Mouse (Mus musculus) liver, embryonic 11.5 days (tissue): Measurements from ENCODE around the gene Pnkd. TPM values are rescaled to one million over a fixed set of nuclear protein-coding genes. Genes with fewer than 3 reads are reported as not detected.

Source experiments
- ATAC-seq: fragments of 200-750 bp; cut with Nextera tagmentation; replicated peaks from 2 replicates; pipeline ENCODE4 v1.8.0; 2017; ENCODE audit warnings: moderate number of reproducible peaks, mild to moderate bottlenecking, moderate TSS enrichment, moderate library complexity; ENCODE audit not compliant: low FRiP score
- DNase-seq: peaks from one replicate; pipeline ENCODE4 v3.0.0-alpha.2; 2017; ENCODE audit warnings: low spot score
- H3K27ac ChIP-seq: fragments of 300-500 bp; sonication (generic); 2 replicates; pipeline ENCODE4 v1.5.1; 2014; ENCODE audit warnings: mild to moderate bottlenecking, low read depth, low read length, control low read depth
- H3K27me3 ChIP-seq: fragments of 300-500 bp; sonication (generic); replicated peaks from 2 replicates; pipeline ENCODE4 v1.6.1; 2014; ENCODE audit warnings: low read length, mixed read lengths; ENCODE audit not compliant: control insufficient read depth, insufficient read depth
- H3K36me3 ChIP-seq: fragments of 300-500 bp; sonication (generic); 2 replicates; pipeline ENCODE4 v1.6.1; 2014; ENCODE audit warnings: mild to moderate bottlenecking, low read length, moderate library complexity, mixed read lengths; ENCODE audit not compliant: control insufficient read depth, insufficient read depth
- H3K4me1 ChIP-seq: fragments of 300-500 bp; sonication (generic); replicated peaks from 2 replicates; pipeline ENCODE4 v1.6.1; 2014; ENCODE audit warnings: low read length, mixed read lengths; ENCODE audit not compliant: control insufficient read depth, insufficient read depth
- H3K4me2 ChIP-seq: fragments of 300-500 bp; sonication (generic); 2 replicates; pipeline ENCODE4 v1.6.1; 2014; ENCODE audit warnings: mild to moderate bottlenecking, control low read depth, moderate library complexity
- H3K4me3 ChIP-seq: fragments of 300-500 bp; sonication (generic); 2 replicates; pipeline ENCODE4 v1.5.1; 2014; ENCODE audit warnings: low read depth, low read length, control low read depth
- H3K9ac ChIP-seq: fragments of 300-500 bp; sonication (generic); 2 replicates; pipeline ENCODE4 v1.6.1; 2014; ENCODE audit warnings: low read depth, low read length, control low read depth
- H3K9me3 ChIP-seq: fragments of 300-500 bp; sonication (generic); 2 replicates; pipeline ENCODE4 v1.6.1; 2016; ENCODE audit warnings: low read length, inconsistent platforms, mixed read lengths; ENCODE audit not compliant: control insufficient read depth
- WGBS: fragments of 180-500 bp; shearing (Covaris S2); extraction: QIAGEN DNeasy Blood & Tissue Kit; methylation state at CpG from one replicate; pipeline ENCODE4 v1.1.7; 2014; 5-methylcytosine and 5-hydroxymethylcytosine counted together
- polyA plus RNA-seq: library from polyadenylated mRNA; unstranded; fragments of >200 nt; fragmentation: Nextera tagmentation; extraction: Ambion mirVana; gene quantifications from 2 replicates; pipeline ENCODE4 v1.2.1, GENCODE M21; 2014

Pnkd gene
- polyA plus RNA-seq, 1 experiment from 2014 or later = 84.3 TPM

DNA sequence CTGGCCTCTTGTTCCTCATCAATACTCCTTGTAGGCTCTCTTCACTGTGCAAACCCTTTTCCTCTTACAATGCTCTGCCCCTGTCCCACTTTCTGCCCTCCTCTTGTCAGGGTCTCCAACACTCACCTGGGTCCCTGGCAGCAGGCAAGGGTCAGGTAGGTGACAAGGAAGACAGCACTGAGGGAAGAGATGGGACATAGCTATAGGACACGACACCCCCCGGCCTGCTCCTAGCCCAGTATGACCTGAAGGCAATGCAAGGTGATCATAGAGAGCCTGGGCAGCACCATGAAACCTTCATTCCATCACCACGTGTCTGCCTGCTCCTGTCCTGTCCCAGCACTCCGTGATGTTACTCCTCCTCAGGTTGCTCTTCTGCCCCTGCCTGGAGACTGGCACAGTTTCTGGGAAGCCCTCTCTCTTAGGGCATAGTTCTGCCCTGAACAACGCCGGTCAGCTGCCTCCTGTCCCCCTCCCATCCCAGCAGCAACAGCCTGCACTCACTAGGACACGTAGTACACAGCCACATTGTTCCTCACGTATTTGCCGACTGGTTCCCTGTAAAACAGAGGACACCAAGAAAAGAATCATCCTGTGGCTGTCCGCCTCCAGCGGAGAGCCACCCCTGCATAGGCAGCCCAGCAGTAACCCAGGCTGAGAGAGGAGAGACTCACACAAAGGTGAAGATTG, 7.7 kb downstream of the Pnkd start:
- no peak overlapping the region for H3K4me2 ChIP-seq
- no peaks in the 10 kb centered on the region for H3K9me3 ChIP-seq
- no peak for DNase-seq
- peaks cover 11% of the 10 kb centered on the region for H3K36me3 ChIP-seq
- no peak overlapping the region for H3K27ac ChIP-seq
- no peak for ATAC-seq
- WGBS = 90% methylated on average over 11 of the region's 11 CpGs
- H3K27me3 ChIP-seq = no peaks in the 10 kb centered on the region
- no peak overlapping the region for H3K4me3 ChIP-seq
- H3K4me1 ChIP-seq = peaks cover 39% of the 10 kb centered on the region
- H3K9ac ChIP-seq = no peak overlapping the region

DNA sequence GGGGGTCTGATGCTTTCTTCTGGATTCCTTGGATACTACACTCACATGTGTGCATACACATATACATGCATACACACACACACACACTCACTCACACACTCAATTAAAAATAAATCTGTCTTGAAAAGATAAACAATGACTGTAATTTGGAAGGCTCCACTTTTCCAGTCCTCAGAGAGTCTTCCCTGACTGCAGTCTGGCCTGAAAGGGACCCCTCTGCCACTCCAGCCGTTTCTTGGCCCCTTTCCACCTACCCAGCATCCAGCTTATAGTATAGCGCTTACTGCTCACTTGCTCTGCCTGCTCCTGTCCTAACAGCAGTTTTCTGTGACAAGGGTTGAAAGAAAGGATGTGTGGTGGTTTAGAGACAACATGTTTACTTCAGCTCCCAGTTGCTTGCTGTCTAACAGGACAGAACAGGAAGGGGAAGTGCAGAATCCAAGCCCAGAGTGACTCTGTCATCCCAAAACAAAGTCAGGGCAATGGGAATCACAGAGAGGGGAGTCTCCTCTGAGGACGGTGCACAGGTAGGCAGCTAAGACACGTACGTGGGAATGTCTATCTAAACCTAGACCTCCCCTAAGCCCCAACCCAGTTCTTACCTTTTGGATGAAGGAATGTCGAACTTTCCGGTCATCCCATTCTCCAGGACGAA, 8.7 kb downstream of the Pnkd start:
- no peak for ATAC-seq
- WGBS = 88% methylated on average over 8 of the region's 8 CpGs

DNA sequence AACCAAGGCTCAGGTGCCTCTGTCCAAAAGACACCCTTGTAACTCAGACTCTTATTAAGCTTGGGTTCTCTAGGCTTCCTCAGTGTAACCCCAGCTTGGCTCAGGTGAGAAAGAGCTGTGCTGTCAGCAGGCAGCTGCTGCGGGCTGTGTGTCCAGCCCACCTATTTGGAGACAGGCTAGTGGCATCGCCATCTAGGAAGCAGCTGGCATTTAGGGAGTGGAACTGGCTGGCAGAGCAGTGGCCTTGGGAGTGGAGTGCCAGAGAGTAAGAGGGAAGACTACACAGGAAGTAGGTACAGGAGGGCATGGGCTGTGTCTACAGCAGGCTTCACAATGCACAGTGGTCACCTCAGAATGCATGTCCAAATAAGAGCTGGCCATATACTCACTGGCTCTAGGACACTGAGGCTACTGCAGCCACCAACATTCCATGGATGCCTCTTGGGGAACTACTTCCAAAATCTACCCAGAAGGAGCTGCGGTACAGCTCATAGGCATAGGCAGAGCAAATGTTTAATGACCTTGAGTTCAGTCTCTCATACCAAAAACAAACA, 9.4 kb downstream of the Pnkd start:
- Histone ChIP-seq H3K9ac (no peak overlapping the region), H3K4me3 (no peak overlapping the region), H3K4me2 (no peak overlapping the region), H3K27ac (no peak overlapping the region), H3K4me1 (peaks cover 38% of the 10 kb centered on the region), H3K27me3 (no peaks in the 10 kb centered on the region), H3K36me3 (peaks cover 11% of the 10 kb centered on the region), H3K9me3 (no peaks in the 10 kb centered on the region)
- no peak for DNase-seq
- ATAC-seq = no peak
- 93% methylated on average over 3 of the region's 3 CpGs for WGBS

More for the DNA sequence above, 8.7 kb downstream of the Pnkd start:
- Histone ChIP-seq H3K9ac (no peak overlapping the region), H3K9me3 (no peaks in the 10 kb centered on the region), H3K4me1 (peaks cover 41% of the 10 kb centered on the region), H3K27ac (no peak overlapping the region; the same call in 1 of the 2 replicates), H3K36me3 (peaks cover 11% of the 10 kb centered on the region), H3K4me2 (no peak overlapping the region; the same call in 1 of the 2 replicates), H3K27me3 (no peaks in the 10 kb centered on the region), H3K4me3 (no peak overlapping the region)
- no peak for DNase-seq

DNA sequence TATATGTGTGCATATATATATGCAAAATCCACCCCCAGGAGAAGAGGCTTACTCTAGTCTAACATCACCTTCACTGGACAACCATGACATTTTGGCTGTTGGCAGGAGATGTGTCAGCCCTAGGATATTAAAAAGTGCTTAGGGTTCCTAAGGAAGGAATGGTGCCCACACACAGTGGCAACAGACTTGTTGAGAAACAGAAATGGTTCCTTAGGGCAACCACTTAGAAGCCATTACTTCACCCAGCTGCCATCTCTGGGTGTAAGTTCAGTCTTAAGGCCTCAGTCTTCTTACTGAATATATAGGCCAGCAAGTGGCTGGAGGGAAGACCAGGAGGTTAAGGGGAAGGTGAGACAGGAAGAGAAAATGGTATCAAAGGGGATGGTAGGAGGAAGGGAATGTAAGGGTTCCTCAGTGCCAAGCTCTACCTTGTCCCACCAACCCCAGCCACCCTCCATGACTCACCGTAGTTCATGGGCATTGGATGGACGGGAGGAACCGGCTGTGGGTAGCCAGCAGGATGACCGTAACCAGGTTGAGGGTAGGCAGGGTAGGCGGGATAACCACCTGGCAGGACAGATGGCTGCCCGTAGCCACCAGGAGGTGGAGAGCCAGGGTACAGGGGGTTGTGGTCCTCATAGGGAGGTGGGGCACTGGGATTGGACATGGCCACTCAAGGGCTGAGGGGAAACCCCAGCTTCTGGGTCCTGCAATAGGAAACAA, 10.2 kb downstream of the Pnkd start:
- peak overlapping the region; percentile 91 for H3K27ac ChIP-seq
- H3K4me1 ChIP-seq = peaks cover 45% of the 10 kb centered on the region
- peak overlapping the region; percentile 72 for H3K4me2 ChIP-seq
- DNase-seq (no peak), ATAC-seq (no peak)
- H3K27me3 ChIP-seq = no peaks in the 10 kb centered on the region
- peak overlapping the region; percentile 8; the same call in 1 of the 2 replicates for H3K4me3 ChIP-seq
- peak overlapping the region; percentile 48; the same call in 1 of the 2 replicates for H3K9ac ChIP-seq
- no peaks in the 10 kb centered on the region for H3K9me3 ChIP-seq
- WGBS = 79% methylated on average over 6 of the region's 6 CpGs
- peaks cover 11% of the 10 kb centered on the region for H3K36me3 ChIP-seq

DNA sequence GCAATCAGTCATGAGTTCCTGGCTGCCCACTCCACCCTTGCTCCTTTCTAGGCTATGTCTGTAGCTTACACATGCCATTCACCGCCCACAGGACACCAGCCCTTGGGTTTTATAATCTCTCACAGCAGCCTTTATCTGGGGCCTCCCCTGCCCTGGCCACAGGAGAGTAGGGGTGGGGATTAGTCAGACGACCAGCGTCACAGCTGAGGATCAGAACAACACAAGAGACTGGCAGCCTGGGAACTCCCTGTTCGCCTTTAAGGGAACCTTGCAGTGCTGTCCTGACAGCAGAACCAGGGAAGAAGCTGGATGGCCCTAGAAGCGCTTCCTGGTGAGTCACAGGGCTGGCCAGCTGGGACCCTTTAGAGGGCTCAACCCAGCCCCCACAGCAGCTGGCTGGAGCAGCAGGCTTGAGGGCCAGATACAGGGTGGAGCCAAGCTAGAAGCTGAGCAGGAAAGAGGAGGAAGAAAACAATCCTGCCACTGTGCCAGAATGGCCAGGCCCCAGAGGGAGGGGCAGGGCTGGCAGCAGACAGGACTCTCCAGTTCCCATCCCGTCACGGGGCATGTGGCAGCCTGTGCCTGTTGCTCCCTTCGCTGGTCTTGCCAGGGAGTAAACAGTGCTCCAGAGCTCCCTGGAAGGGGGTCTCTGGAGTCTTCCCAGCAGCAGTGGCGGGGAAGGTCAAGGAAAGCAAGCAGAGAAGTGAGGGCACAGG, 10.9 kb downstream of the Pnkd start:
- H3K27ac ChIP-seq = peak overlapping the region; percentile 91
- DNase-seq = peak; percentile 76
- peak overlapping the region; percentile 41 for H3K4me3 ChIP-seq
- peak; percentile 98 for ATAC-seq
- peaks cover 45% of the 10 kb centered on the region for H3K4me1 ChIP-seq
- 12% methylated on average over 9 of the region's 9 CpGs for WGBS
- H3K27me3 ChIP-seq = no peaks in the 10 kb centered on the region
- peaks cover 11% of the 10 kb centered on the region for H3K36me3 ChIP-seq
- H3K9ac ChIP-seq = peak overlapping the region; percentile 65
- peak overlapping the region; percentile 72 for H3K4me2 ChIP-seq
- no peaks in the 10 kb centered on the region for H3K9me3 ChIP-seq

DNA sequence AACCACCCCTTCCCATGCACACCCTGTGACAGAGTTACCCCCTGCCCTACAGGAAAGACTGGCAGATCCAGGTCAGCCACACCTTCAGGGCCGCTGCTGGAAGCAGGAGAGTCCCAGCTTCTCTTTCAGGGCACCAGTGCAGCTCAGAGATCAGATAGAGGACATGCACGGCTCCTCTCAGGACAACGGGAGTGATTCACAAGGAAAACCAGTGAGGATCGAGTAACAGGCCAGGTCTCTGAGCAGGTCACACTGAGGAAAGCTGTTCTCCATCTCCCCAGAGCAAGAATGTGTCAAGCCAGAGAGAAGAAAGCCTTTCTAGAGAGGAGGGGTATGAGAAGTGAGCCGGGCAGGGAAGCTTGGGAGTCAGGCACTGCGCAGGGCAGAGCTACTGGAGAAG, 11.7 kb downstream of the Pnkd start:
- peaks cover 51% of the 10 kb centered on the region for H3K4me1 ChIP-seq
- 50% methylated on average over 6 of the region's 6 CpGs for WGBS

DNA sequence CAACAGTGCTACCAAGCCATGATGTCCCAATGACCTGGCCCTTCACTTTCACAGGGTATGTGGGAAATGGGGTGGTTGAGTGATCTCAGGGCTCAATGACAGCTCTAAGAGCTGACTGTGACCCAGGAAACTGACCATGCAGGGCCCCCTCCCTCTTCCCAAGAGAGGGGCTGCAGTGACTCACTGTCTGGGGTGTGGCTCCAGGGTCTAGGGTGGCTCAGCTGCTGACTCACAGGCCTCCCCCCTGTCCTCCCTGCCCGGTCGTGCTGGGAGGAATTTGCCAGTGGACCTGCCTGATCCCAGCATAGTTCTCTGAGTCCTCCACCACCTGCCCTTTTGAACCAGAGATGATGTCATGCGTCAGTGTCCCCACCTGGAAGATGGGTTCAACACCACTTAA, 12.5 kb downstream of the Pnkd start:
- H3K36me3 ChIP-seq = peaks cover 6% of the 10 kb centered on the region
- ATAC-seq (no peak), DNase-seq (no peak)
- no peaks in the 10 kb centered on the region for H3K9me3 ChIP-seq
- H3K4me3 ChIP-seq = no peak overlapping the region
- 39% methylated on average over 3 of the region's 3 CpGs for WGBS
- peak overlapping the region; percentile 65; the same call in 1 of the 2 replicates for H3K9ac ChIP-seq
- peak overlapping the region; percentile 91; the same call in 1 of the 2 replicates for H3K27ac ChIP-seq
- no peaks in the 10 kb centered on the region for H3K27me3 ChIP-seq
- peaks cover 53% of the 10 kb centered on the region for H3K4me1 ChIP-seq
- peak overlapping the region; percentile 72 for H3K4me2 ChIP-seq

More for the DNA sequence above, 11.7 kb downstream of the Pnkd start:
- H3K9me3 ChIP-seq = no peaks in the 10 kb centered on the region
- H3K27me3 ChIP-seq = no peaks in the 10 kb centered on the region
- peaks cover 11% of the 10 kb centered on the region for H3K36me3 ChIP-seq
- ATAC-seq (no peak), DNase-seq (no peak)
- H3K4me3 ChIP-seq = peak overlapping the region; percentile 41
- H3K27ac ChIP-seq = peak overlapping the region; percentile 91
- H3K4me2 ChIP-seq = peak overlapping the region; percentile 72
- peak overlapping the region; percentile 65 for H3K9ac ChIP-seq
